Mouse (Mus musculus) embryonic facial prominence, embryonic 15.5 days (tissue): Measurements from ENCODE around the gene Lrrc75a. TPM values are rescaled to one million over a fixed set of nuclear protein-coding genes. Genes with fewer than 3 reads are reported as not detected.

Experiments used
- ATAC-seq: fragments of 200-750 bp; cut with Nextera tagmentation; 2 replicates; pipeline ENCODE4 v1.8.0; 2017; ENCODE audit warnings: low read depth, moderate TSS enrichment; ENCODE audit not compliant: insufficient number of reproducible peaks, low FRiP score, low TSS enrichment
- H3K27ac ChIP-seq: fragments of 300-500 bp; sonication (generic); replicated peaks from 2 replicates; pipeline ENCODE4 v1.5.1; 2015; ENCODE audit warnings: mild to moderate bottlenecking, inconsistent platforms
- H3K27me3 ChIP-seq: fragments of 300-500 bp; sonication (generic); 2 replicates; pipeline ENCODE4 v1.6.1; 2015; ENCODE audit warnings: inconsistent platforms
- H3K36me3 ChIP-seq: fragments of 300-500 bp; sonication (generic); 2 replicates; pipeline ENCODE4 v1.6.1; 2015; ENCODE audit warnings: mild to moderate bottlenecking, inconsistent platforms
- H3K4me1 ChIP-seq: fragments of 300-500 bp; sonication (generic); 2 replicates; pipeline ENCODE4 v1.6.1; 2015; ENCODE audit warnings: inconsistent platforms
- H3K4me2 ChIP-seq: fragments of 300-500 bp; sonication (generic); replicated peaks from 2 replicates; pipeline ENCODE4 v1.6.1; 2015; ENCODE audit warnings: mild to moderate bottlenecking, inconsistent platforms
- H3K4me3 ChIP-seq: fragments of 300-500 bp; sonication (generic); replicated peaks from 2 replicates; pipeline ENCODE4 v1.5.1; 2015; ENCODE audit warnings: mild to moderate bottlenecking, inconsistent platforms
- H3K9ac ChIP-seq: fragments of 300-500 bp; sonication (generic); 2 replicates; pipeline ENCODE4 v1.6.1; 2015; ENCODE audit warnings: inconsistent platforms
- H3K9me3 ChIP-seq: fragments of 300-500 bp; sonication (generic); replicated peaks from 2 replicates; pipeline ENCODE4 v1.6.1; 2016; ENCODE audit warnings: inconsistent platforms
- WGBS: fragments of 180-500 bp; shearing (Covaris S2); methylation state at CpG from one replicate; pipeline ENCODE4 v1.1.7; 2015; 5-methylcytosine and 5-hydroxymethylcytosine counted together
- polyA plus RNA-seq: library from polyadenylated mRNA; unstranded; fragments of >200 nt; fragmentation: Nextera tagmentation; extraction: Ambion mirVana; gene quantifications from 2 replicates; pipeline ENCODE4 v1.2.1, GENCODE M21; 2015

Gene Lrrc75a
- polyA plus RNA-seq, 1 experiment from 2014 or later: 16.2 TPM

GRCm38 (mm10) chr11:62613657-62614365 lies 34.5 kb downstream of the Lrrc75a start:
- peaks cover 21% of the 10 kb centered on the region for H3K4me1 ChIP-seq
- peak overlapping the region; percentile 28 for H3K4me3 ChIP-seq
- peak overlapping the region; percentile 84 for H3K27ac ChIP-seq
- peak; percentile 89 for ATAC-seq
- no peak overlapping the region for H3K9ac ChIP-seq
- H3K4me2 ChIP-seq: peak overlapping the region; percentile 44
- no peaks in the 10 kb centered on the region for H3K27me3 ChIP-seq
- no peaks in the 10 kb centered on the region for H3K9me3 ChIP-seq
- WGBS: 8% methylated on average over 19 of the region's 19 CpGs
- H3K36me3 ChIP-seq: peaks cover 31% of the 10 kb centered on the region

GRCm38 (mm10) chr11:62612604-62613003 lies 35.7 kb downstream of the Lrrc75a start:
- Histone ChIP-seq H3K4me1 (peaks cover 21% of the 10 kb centered on the region), H3K27ac (no peak overlapping the region), H3K36me3 (peaks cover 30% of the 10 kb centered on the region), H3K27me3 (no peaks in the 10 kb centered on the region), H3K9me3 (no peaks in the 10 kb centered on the region), H3K9ac (no peak overlapping the region), H3K4me3 (no peak overlapping the region), H3K4me2 (no peak overlapping the region)
- ATAC-seq: no peak
- WGBS: 60% methylated on average over 10 of the region's 10 CpGs

GRCm38 (mm10) chr11:62610304-62610703 lies 38.0 kb downstream of the Lrrc75a start:
- 86% methylated on average over 6 of the region's 6 CpGs for WGBS
- H3K4me1 ChIP-seq: peaks cover 30% of the 10 kb centered on the region
- H3K9me3 ChIP-seq: no peaks in the 10 kb centered on the region
- no peak overlapping the region for H3K27ac ChIP-seq
- no peak overlapping the region for H3K4me2 ChIP-seq
- no peak overlapping the region for H3K4me3 ChIP-seq
- H3K9ac ChIP-seq: no peak overlapping the region
- peaks cover 43% of the 10 kb centered on the region for H3K36me3 ChIP-seq
- no peaks in the 10 kb centered on the region for H3K27me3 ChIP-seq
- ATAC-seq: no peak

GRCm38 (mm10) chr11:62608826-62609675 lies 39.3 kb downstream of the Lrrc75a start:
- Histone ChIP-seq H3K9me3 (no peaks in the 10 kb centered on the region), H3K36me3 (peaks cover 55% of the 10 kb centered on the region), H3K27ac (0 out of 2 replicates have a peak overlapping the region, but pooled peaks have one; percentile 28), H3K27me3 (no peaks in the 10 kb centered on the region), H3K4me2 (no peak overlapping the region), H3K4me1 (peaks cover 34% of the 10 kb centered on the region), H3K4me3 (no peak overlapping the region), H3K9ac (no peak overlapping the region)
- 74% methylated on average over 10 of the region's 10 CpGs for WGBS
- ATAC-seq: no peak

GRCm38 (mm10) chr11:62607952-62608201 lies 40.4 kb downstream of the Lrrc75a start:
- Histone ChIP-seq H3K4me1 (peaks cover 27% of the 10 kb centered on the region), H3K27ac (no peak overlapping the region; the same call in 1 of the 2 replicates), H3K4me2 (no peak overlapping the region), H3K9ac (no peak overlapping the region), H3K27me3 (no peaks in the 10 kb centered on the region), H3K9me3 (no peaks in the 10 kb centered on the region), H3K36me3 (peaks cover 56% of the 10 kb centered on the region), H3K4me3 (no peak overlapping the region)
- WGBS: 89% methylated on average over 1 of the region's 1 CpGs
- no peak for ATAC-seq

DNA sequence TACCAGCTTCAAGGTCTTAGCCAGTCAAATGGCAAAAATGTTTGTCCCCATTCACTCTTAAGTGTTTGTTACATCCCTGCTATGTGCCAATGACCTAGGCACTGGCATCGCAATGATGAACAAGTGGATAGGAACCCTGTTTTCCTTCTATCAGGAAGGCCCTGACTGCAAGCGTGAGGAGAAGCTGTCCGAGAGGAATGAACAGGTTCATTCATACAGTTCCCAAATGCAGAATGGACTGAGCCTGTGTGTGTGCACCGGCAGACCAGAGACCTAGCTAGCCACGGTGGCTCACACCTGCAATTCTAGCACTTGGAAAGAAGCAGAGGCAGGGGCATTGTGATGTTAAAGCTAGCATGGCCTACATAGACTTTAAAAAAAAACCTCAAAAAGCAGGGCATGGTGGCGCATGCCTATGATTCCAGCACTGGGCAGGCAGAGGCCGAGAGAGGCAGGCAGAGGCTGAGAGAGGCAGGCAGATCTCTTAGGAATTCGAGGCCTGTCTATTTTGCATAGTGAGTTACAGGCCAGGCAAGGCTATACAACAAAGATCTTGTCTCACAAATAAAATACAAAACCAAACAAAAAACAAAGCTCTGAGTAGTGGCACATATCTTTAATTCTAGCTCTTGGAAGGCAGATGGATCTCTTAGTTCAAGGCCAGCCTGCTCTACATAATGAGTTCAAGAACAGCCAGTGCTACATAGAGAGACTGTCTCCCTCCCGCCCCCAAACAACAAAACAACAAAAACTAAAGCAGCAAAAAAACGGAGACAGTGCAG lies 41.0 kb downstream of the Lrrc75a start:
- H3K4me1 ChIP-seq: peaks cover 27% of the 10 kb centered on the region
- H3K27ac ChIP-seq: peak overlapping the region; percentile 28; the same call in 1 of the 2 replicates
- no peaks in the 10 kb centered on the region for H3K27me3 ChIP-seq
- H3K4me3 ChIP-seq: no peak overlapping the region
- H3K9ac ChIP-seq: no peak overlapping the region
- H3K9me3 ChIP-seq: no peaks in the 10 kb centered on the region
- H3K4me2 ChIP-seq: no peak overlapping the region
- H3K36me3 ChIP-seq: peaks cover 56% of the 10 kb centered on the region
- no peak for ATAC-seq
- 54% methylated on average over 10 of the region's 10 CpGs for WGBS

DNA sequence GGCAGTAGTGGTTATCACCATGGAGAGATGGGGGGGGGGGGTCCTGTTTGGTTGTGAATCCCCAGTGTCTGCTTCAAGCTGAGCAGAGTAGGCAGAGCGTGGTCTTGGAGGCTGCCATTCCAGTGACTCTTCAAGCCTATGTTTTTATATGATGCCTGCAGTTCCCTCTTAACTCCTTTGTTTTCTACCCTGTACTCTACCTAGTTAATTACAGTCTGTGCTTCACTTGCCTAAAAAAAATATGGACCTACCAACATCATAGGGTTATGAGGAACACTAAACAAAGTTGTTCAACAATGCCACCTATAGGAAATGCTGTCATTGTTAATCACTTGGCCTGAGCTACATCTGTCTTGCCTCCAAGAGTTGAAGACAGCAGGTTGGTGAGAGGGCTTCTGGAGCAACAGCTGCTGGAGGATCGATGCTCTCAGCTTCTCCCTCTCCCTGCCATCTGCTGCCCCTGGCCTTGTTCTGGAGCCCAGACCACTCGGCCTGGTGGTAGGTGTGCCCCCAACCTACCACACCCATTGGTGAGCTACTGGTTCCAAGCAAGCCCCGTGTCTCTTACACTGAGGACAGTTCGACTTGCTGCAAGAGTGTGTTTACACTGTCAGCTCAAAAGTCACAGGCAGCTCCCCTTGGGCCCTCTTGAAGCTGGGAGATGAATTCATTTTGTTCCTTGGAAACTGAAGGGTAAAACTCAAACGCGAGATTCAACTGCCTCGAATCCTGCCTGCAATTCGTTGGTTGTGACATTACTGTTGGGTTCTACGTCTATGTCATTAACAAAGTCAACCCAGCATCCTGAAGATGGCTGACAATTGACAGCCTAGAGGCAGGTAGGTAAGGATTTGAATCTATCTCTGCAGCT lies 41.8 kb downstream of the Lrrc75a start:
- no peak for ATAC-seq
- Histone ChIP-seq H3K4me1 (peaks cover 32% of the 10 kb centered on the region), H3K27me3 (no peaks in the 10 kb centered on the region), H3K36me3 (peaks cover 56% of the 10 kb centered on the region), H3K4me2 (no peak overlapping the region), H3K9me3 (no peaks in the 10 kb centered on the region), H3K9ac (no peak overlapping the region), H3K4me3 (no peak overlapping the region), H3K27ac (0 out of 2 replicates have a peak overlapping the region, but pooled peaks have one; percentile 8)
- 57% methylated on average over 10 of the region's 10 CpGs for WGBS

DNA sequence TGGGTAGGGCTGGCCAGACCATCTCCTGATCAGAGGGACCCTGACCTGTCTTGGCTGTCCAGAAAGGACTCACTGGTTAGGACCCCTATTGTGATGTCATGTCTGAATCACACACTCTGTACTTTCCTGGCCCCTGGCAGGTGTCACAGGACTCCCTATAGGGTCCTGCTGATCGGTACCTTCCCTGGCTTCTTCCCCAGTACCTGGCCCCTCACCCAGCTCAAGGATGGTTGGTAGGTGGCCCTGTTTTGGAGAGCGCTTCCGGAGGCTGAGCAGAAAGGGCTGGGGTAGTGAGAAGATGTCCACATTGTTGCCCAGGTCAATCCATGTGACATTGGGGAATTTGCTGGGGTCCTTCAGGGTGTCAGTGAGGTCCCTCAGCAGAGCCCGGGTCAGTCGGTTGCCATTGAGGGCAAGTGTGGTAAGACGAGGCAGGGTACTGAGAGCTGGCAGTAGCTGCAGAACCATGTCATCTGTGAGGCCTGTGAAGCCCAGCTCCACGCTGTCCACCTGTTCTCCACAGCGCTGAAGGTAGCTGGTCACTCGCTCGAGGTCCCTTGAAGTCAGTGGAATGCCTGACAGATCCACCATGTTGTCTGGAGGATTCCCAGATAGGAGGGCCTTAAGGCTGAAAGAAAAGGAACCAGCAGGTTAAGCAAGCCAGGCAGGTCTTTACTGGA lies 42.6 kb downstream of the Lrrc75a start:
- peak overlapping the region; percentile 27 for H3K4me2 ChIP-seq
- H3K9ac ChIP-seq: no peak overlapping the region
- 38% methylated on average over 10 of the region's 10 CpGs for whole genome bisulfite sequencing
- peaks cover 32% of the 10 kb centered on the region for H3K4me1 ChIP-seq
- peak overlapping the region; percentile 13 for H3K27ac ChIP-seq
- no peaks in the 10 kb centered on the region for H3K27me3 ChIP-seq
- no peak for ATAC-seq
- H3K9me3 ChIP-seq: no peaks in the 10 kb centered on the region
- peaks cover 54% of the 10 kb centered on the region for H3K36me3 ChIP-seq
- peak overlapping the region; percentile 64 for H3K4me3 ChIP-seq

DNA sequence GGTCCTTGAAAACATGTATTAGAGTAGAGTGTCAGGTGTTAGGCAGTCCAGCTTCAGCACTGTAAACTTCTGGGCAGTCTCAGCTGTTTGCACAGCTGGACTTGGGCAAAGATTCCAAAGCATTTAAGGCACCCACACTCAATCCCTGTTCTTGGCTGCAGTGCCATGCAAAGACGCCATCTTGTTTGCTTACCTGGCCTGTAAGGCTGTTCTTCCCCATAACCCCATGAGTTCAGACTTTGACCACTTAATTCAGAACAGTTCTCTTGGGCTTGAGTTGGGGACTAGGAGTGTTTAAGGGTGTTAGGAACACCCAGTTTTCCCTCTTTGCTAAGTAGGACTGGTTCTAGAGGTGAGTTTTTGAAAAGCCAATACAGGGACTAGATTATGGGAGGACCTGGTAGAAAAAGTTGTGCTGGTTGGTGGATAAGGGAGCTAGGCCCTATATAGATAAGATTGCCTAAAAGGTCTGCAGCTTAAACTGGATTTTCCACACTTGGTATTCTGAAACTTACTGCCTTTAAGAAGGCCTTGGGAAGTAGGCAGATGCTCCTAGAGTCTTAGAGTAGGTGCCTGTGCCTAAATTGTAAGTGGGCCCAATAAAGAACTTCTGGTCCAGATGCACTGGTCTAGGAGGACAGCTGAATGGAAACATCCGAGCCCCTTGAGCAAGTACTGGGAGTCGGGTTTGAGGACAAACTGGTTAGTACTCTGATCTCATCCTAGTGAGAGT lies 43.3 kb downstream of the Lrrc75a start:
- Histone ChIP-seq H3K27ac (peak overlapping the region; percentile 13), H3K4me2 (peak overlapping the region; percentile 58), H3K4me1 (peaks cover 32% of the 10 kb centered on the region), H3K36me3 (peaks cover 51% of the 10 kb centered on the region), H3K27me3 (no peaks in the 10 kb centered on the region), H3K9ac (peak overlapping the region; percentile 86; the same call in 1 of the 2 replicates), H3K9me3 (no peaks in the 10 kb centered on the region), H3K4me3 (peak overlapping the region; percentile 64)
- ATAC-seq: no peak
- 27% methylated on average over 3 of the region's 3 CpGs for WGBS
